Mouse (Mus musculus) stomach, embryonic 15.5 days (tissue): ENCODE data around the gene Fance. TPM values are rescaled to one million over a fixed set of nuclear protein-coding genes. Genes with fewer than 3 reads are reported as not detected.
"Not testable (repeated sequence)": the region's sequence is repeated elsewhere in the genome, so short reads cannot be mapped to it uniquely, and the experiment has no call there.

Source experiments
- ATAC-seq: fragments of 200-750 bp; cut with Nextera tagmentation; 2 replicates; pipeline ENCODE4 v1.8.0; 2017; ENCODE audit warnings: low read depth, moderate number of reproducible peaks, moderate TSS enrichment; ENCODE audit not compliant: insufficient read depth, low FRiP score
- H3K27ac ChIP-seq: fragments of 300-500 bp; sonication (generic); 2 replicates; pipeline ENCODE4 v1.5.1; 2015; ENCODE audit warnings: mild to moderate bottlenecking, inconsistent platforms
- H3K27me3 ChIP-seq: fragments of 300-500 bp; sonication (generic); replicated peaks from 2 replicates; pipeline ENCODE4 v1.6.1; 2015; ENCODE audit warnings: inconsistent platforms
- H3K36me3 ChIP-seq: fragments of 300-500 bp; sonication (generic); 2 replicates; pipeline ENCODE4 v1.6.1; 2015; ENCODE audit warnings: inconsistent platforms
- H3K4me1 ChIP-seq: fragments of 300-500 bp; sonication (generic); 2 replicates; pipeline ENCODE4 v1.6.1; 2015; ENCODE audit warnings: inconsistent platforms
- H3K4me2 ChIP-seq: fragments of 300-500 bp; sonication (generic); 2 replicates; pipeline ENCODE4 v1.6.1; 2015; ENCODE audit warnings: mild to moderate bottlenecking, inconsistent platforms
- H3K4me3 ChIP-seq: fragments of 300-500 bp; sonication (generic); replicated peaks from 2 replicates; pipeline ENCODE4 v1.5.1; 2015; ENCODE audit warnings: inconsistent platforms
- H3K9ac ChIP-seq: fragments of 300-500 bp; sonication (generic); 2 replicates; pipeline ENCODE4 v1.6.1; 2015; ENCODE audit warnings: inconsistent platforms
- H3K9me3 ChIP-seq: fragments of 300-500 bp; sonication (generic); 2 replicates; pipeline ENCODE4 v1.6.1; 2016; ENCODE audit warnings: inconsistent platforms
- WGBS: fragments of 180-500 bp; shearing (Covaris S2); methylation state at CpG from one replicate; pipeline ENCODE4 v1.1.7; 2015; 5-methylcytosine and 5-hydroxymethylcytosine counted together
- polyA plus RNA-seq: library from polyadenylated mRNA; unstranded; fragments of >200 nt; fragmentation: Nextera tagmentation; extraction: Ambion mirVana; gene quantifications from 2 replicates; pipeline ENCODE4 v1.2.1, GENCODE M21; 2015

Fance gene
- polyA plus RNA-seq, 1 experiment from 2014 or later: 26.9 TPM

DNA sequence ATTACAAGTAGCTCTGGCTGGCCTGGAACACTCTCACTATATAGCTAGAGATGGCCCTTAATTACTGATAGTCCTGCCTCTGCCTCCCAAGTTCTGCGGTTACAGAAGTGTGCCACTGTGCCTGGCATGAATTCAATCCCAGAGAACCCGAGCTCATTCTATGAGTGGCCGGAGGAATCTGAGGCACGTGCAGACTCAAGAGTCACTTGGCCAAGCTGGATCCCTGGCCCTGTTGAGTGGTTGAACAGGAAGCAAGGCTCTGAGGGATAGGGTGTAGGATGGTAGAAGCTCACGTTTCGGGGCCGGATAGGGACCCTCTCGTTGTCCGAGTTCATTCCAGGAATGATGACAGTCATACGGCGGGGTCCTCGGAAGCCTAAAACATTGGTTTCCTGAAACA is 42.6 kb downstream of the Fance start:
- Histone ChIP-seq H3K27ac (no peak overlapping the region), H3K4me1 (peaks cover 14% of the 10 kb centered on the region), H3K36me3 (no peaks in the 10 kb centered on the region), H3K9ac (no peak overlapping the region), H3K9me3 (no peaks in the 10 kb centered on the region), H3K4me2 (no peak overlapping the region), H3K4me3 (no peak overlapping the region), H3K27me3 (0 out of 2 replicates have a peak, but pooled peaks cover 12% of the 10 kb centered on the region)
- ATAC-seq: no peak
- 87% methylated on average over 12 of the region's 12 CpGs for WGBS

DNA sequence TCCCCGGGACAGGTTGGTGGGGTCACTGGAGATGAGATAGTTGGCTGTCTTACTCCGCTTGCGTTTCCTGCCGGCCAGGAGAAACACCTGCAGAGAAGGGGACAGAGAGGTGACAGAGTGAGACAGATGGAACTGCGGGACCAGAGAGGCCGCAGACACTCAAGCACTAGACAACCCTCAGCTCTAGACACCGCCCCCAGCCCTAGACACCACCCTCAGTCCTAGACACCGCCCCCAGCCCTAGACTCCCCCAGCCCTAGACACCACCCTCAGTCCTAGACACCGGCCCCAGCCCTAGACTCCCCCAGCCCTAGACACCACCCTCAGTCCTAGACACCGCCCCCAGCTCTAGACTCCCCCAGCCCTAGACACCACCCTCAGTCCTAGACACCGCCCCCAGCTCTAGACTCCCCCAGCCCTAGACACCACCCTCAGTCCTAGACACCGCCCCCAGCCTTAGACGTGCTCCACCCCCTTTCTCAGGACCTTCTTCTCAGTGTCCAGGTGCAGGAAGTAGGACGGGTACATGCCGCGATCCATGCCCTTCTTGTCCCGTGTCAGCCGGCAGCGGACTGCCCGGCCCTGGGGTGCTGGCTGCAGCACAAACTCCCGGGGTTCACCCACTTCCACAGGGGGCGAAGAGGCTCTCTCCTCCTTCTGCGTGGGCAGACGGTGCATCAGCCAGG is 45.4 kb downstream of the Fance start:
- not testable (repeated sequence) for H3K9ac ChIP-seq, H3K4me2 ChIP-seq, H3K9me3 ChIP-seq, H3K36me3 ChIP-seq, ATAC-seq, H3K27ac ChIP-seq, H3K4me3 ChIP-seq
- 21% methylated on average over 23 of the region's 24 CpGs for WGBS
- Histone ChIP-seq H3K27me3 (peaks cover 16% of the 10 kb centered on the region; the same call in 1 of the 2 replicates), H3K4me1 (peaks cover 14% of the 10 kb centered on the region)

DNA sequence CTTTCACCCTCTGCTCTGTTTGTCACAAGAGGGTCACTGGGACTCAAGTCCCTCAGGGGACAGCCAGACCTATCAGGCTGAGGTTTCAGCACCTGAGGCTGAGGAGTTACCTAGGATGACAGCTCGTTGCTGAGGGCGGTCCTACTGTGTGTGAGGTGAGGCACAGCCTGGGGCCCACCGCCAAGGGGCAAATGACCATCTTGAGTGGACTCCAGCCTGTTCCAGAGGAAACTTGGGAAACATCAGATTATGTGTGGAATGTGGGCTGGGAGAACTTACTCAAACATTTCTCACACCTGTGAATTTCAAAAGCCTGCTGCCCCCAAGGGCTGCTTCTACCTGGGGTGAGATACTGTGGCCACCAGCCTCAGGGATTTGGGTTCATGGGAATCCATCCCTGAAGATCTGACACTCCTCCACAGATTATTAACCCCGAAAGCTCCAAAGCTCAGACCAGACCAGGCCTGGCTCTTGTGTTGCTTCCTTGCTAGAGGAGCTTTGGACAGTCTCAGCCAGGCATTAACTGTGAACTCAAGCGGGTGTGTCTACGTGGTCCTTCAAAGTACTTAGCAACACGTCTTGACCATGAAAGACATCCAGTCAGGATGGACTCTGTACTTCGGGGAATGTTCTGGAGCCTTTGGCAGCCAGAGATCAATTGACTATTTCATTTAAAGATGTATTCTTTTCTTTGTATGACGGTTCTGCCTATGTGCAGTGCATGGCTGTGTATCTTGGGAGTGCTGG is 47.4 kb downstream of the Fance start:
- WGBS: 73% methylated on average over 9 of the region's 9 CpGs
- Histone ChIP-seq H3K4me3 (no peak overlapping the region), H3K36me3 (no peaks in the 10 kb centered on the region), H3K27ac (no peak overlapping the region), H3K9ac (no peak overlapping the region), H3K4me2 (no peak overlapping the region), H3K4me1 (peaks cover 23% of the 10 kb centered on the region), H3K27me3 (peaks cover 33% of the 10 kb centered on the region), H3K9me3 (no peaks in the 10 kb centered on the region)
- ATAC-seq: no peak

- Histone ChIP-seq H3K27me3 (peaks cover 33% of the 10 kb centered on the region), H3K9ac (no peak overlapping the region), H3K4me2 (peak overlapping the region; percentile 55), H3K27ac (no peak overlapping the region), H3K9me3 (no peaks in the 10 kb centered on the region), H3K36me3 (no peaks in the 10 kb centered on the region), H3K4me3 (peak overlapping the region; percentile 27), H3K4me1 (peaks cover 23% of the 10 kb centered on the region)
- 39% methylated on average over 11 of the region's 11 CpGs for WGBS
- ATAC-seq: no peak
These were observed 48.8 kb downstream of the Fance start for GRCm38 (mm10) chr17:28361921-28362652.

GRCm38 (mm10) chr17:28362653-28363292 is 49.5 kb downstream of the Fance start:
- H3K27me3 ChIP-seq: peaks cover 33% of the 10 kb centered on the region
- peaks cover 23% of the 10 kb centered on the region for H3K4me1 ChIP-seq
- 6% methylated on average over 25 of the region's 25 CpGs for WGBS
- H3K9ac ChIP-seq: no peak overlapping the region
- H3K27ac ChIP-seq: no peak overlapping the region
- H3K4me2 ChIP-seq: peak overlapping the region; percentile 55
- H3K4me3 ChIP-seq: peak overlapping the region; percentile 27
- no peaks in the 10 kb centered on the region for H3K36me3 ChIP-seq
- no peak for ATAC-seq
- H3K9me3 ChIP-seq: no peaks in the 10 kb centered on the region

- no peak overlapping the region for H3K4me3 ChIP-seq
- no peak overlapping the region for H3K9ac ChIP-seq
These were observed 50.2 kb downstream of the Fance start for GRCm38 (mm10) chr17:28363507-28363906.

DNA sequence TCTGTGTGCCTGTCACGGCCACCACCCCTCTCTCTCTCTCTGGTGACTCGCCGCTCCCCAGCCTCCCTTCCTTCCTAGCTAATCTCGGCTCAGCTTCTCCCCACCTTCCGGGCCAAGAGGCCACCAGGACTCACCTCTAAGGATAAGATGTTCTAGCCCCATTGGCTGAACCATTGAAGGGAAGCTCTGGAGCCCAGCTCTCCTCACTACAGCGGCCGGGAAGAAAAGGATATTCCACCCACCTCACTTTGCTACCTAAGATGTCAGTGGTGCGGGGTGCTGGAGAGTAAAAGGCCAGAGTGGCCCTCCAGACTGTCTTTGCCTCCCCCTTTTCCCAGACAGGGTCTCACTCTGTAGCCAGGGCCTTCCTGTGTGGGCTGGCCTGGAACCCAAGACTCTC is 51.8 kb downstream of the Fance start, which contains the start of gene Tulp1:
TSS of gene Tulp1 (minus strand) at position 101 of the 400 bp plus-strand sequence.
- H3K4me1 ChIP-seq: peaks cover 28% of the 10 kb centered on the region
- no peak for ATAC-seq
- H3K4me2 ChIP-seq: peak within 1 kb of the TSS; percentile 51
- peaks cover 21% of the 10 kb centered on the region for H3K27me3 ChIP-seq
- no peaks in the 10 kb centered on the region for H3K36me3 ChIP-seq
- 46% methylated on average over 8 of the region's 8 CpGs for WGBS
- no peaks in the 10 kb centered on the region for H3K9me3 ChIP-seq
- peak within 1 kb of the TSS; percentile 13 for H3K4me3 ChIP-seq
- no peak within 1 kb of the TSS for H3K9ac ChIP-seq
- H3K27ac ChIP-seq: no peak within 1 kb of the TSS

More at GRCm38 (mm10) chr17:28363507-28363906, 50.2 kb downstream of the Fance start:
- no peak for ATAC-seq
- H3K4me1 ChIP-seq: peaks cover 26% of the 10 kb centered on the region
- no peak overlapping the region for H3K27ac ChIP-seq
- H3K27me3 ChIP-seq: peaks cover 33% of the 10 kb centered on the region
- peak overlapping the region; percentile 55; the same call in 1 of the 2 replicates for H3K4me2 ChIP-seq
- H3K9me3 ChIP-seq: no peaks in the 10 kb centered on the region
- H3K36me3 ChIP-seq: no peaks in the 10 kb centered on the region
- 43% methylated on average over 6 of the region's 6 CpGs for WGBS

DNA sequence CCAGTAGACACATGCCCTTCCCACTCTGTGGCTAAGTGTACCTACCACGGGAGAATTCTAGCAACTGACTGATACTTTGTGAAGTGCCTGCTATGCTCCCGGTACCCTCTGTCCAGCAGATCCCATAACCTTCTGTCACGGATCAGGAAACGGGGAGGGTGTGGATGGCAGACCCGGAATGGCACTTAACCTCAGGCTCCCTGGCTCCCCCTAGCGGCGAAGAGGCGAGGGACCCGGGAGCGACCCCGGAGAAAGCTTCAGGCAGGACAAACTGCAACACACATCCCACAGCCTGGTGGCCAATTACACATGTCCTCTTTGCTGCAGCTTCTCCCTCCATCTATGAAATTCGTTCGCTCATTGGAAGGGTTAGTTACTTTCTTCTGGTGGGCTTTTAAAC is 55.1 kb downstream of the Fance start:
- H3K4me1 ChIP-seq: peaks cover 16% of the 10 kb centered on the region
- peaks cover 17% of the 10 kb centered on the region for H3K27me3 ChIP-seq
- H3K9me3 ChIP-seq: no peaks in the 10 kb centered on the region
- ATAC-seq: 0 out of 2 replicates have a peak, but pooled peaks have one; percentile 35
- H3K27ac ChIP-seq: no peak overlapping the region
- WGBS: 6% methylated on average over 13 of the region's 13 CpGs
- no peak overlapping the region for H3K4me3 ChIP-seq
- H3K9ac ChIP-seq: no peak overlapping the region
- 0 out of 2 replicates have a peak overlapping the region, but pooled peaks have one; percentile 29 for H3K4me2 ChIP-seq
- H3K36me3 ChIP-seq: no peaks in the 10 kb centered on the region

- 63% methylated on average over 5 of the region's 5 CpGs for WGBS
- H3K4me2 ChIP-seq: no peak overlapping the region
- ATAC-seq: peak; percentile 47; the same call in 1 of the 2 replicates
These were observed 55.7 kb downstream of the Fance start for GRCm38 (mm10) chr17:28369056-28369455.

DNA sequence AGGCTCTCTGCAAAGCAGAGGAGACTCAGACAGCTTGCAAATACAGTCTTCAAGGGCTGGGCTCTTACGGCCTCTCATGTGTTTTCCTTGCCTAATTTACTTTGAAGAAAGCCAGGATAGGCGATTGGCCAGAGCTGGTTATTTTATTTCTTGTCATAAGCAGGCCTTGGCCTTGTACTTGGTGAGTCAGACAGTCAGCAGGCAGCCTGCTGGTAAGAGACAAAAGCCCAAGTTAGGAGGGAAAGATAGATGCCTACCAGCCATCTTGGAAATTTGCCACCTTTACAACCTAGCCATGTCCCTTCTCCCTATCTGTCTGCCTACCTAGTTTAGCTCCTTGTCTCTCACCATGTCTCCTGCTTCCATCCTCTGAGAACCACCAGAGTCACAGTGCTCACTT is 58.0 kb downstream of the Fance start:
- no peak for ATAC-seq
- Histone ChIP-seq H3K36me3 (no peaks in the 10 kb centered on the region), H3K9me3 (no peaks in the 10 kb centered on the region), H3K9ac (no peak overlapping the region), H3K27ac (no peak overlapping the region), H3K4me2 (no peak overlapping the region), H3K4me1 (peaks cover 14% of the 10 kb centered on the region; the same call in 1 of the 2 replicates), H3K27me3 (peaks cover 13% of the 10 kb centered on the region), H3K4me3 (no peak overlapping the region)
- WGBS: 55% methylated on average over 2 of the region's 2 CpGs

More at GRCm38 (mm10) chr17:28369056-28369455, 55.7 kb downstream of the Fance start:
- no peak overlapping the region for H3K9ac ChIP-seq
- peaks cover 10% of the 10 kb centered on the region for H3K4me1 ChIP-seq
- H3K36me3 ChIP-seq: no peaks in the 10 kb centered on the region
- H3K4me3 ChIP-seq: no peak overlapping the region
- H3K27me3 ChIP-seq: peaks cover 14% of the 10 kb centered on the region
- no peaks in the 10 kb centered on the region for H3K9me3 ChIP-seq
- no peak overlapping the region for H3K27ac ChIP-seq

DNA sequence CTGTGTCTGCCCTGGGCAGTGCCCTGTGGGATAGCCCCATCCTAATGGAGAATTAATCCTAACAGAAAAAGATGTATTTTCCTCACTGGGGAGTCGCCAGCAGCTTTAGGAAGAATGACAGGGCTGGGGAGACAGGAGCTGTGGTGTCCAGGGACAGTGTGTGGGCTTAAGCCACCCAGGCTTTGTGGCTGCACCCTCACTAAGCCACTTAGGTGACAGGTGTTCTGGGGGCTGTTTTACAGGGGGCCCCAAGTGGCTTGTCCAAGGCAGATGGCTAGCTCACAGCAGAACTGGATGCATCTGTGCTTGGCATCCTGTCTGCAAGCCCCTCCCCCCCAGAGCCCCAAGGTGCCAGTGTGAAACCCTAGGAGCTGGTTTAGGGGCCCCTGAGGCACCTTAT is 58.6 kb downstream of the Fance start:
- Histone ChIP-seq H3K27me3 (peaks cover 13% of the 10 kb centered on the region), H3K4me3 (no peak overlapping the region), H3K4me1 (peaks cover 14% of the 10 kb centered on the region; the same call in 1 of the 2 replicates), H3K9me3 (no peaks in the 10 kb centered on the region), H3K27ac (no peak overlapping the region), H3K9ac (no peak overlapping the region), H3K4me2 (no peak overlapping the region), H3K36me3 (no peaks in the 10 kb centered on the region)
- no peak for ATAC-seq
- 56% methylated on average over 1 of the region's 1 CpGs for WGBS
